Mouse (Mus musculus) embryonic facial prominence, embryonic 12.5 days (tissue): ENCODE measurements around the gene Pnpla3. TPM values are rescaled to one million over a fixed set of nuclear protein-coding genes. Genes with fewer than 3 reads are reported as not detected.

Source experiments
- ATAC-seq: fragments of 200-750 bp; cut with Nextera tagmentation; 2 replicates; pipeline ENCODE4 v1.8.0; 2017; ENCODE audit not compliant: insufficient number of reproducible peaks, insufficient read depth, low FRiP score, low TSS enrichment
- H3K27ac ChIP-seq: fragments of 300-500 bp; sonication (generic); 2 replicates; pipeline ENCODE4 v1.5.1; 2016; ENCODE audit warnings: mild to moderate bottlenecking
- H3K27me3 ChIP-seq: fragments of 300-500 bp; sonication (generic); 2 replicates; pipeline ENCODE4 v1.6.1; 2016; ENCODE audit warnings: mild to moderate bottlenecking, moderate library complexity
- H3K36me3 ChIP-seq: fragments of 300-500 bp; sonication (generic); 2 replicates; pipeline ENCODE4 v1.6.1; 2016; ENCODE audit warnings: mild to moderate bottlenecking
- H3K4me1 ChIP-seq: fragments of 300-500 bp; sonication (generic); 2 replicates; pipeline ENCODE4 v1.6.1; 2016
- H3K4me2 ChIP-seq: fragments of 300-500 bp; sonication (generic); replicated peaks from 2 replicates; pipeline ENCODE4 v1.6.1; 2016; ENCODE audit warnings: mild to moderate bottlenecking, moderate library complexity
- H3K4me3 ChIP-seq: fragments of 300-500 bp; sonication (generic); 2 replicates; pipeline ENCODE4 v1.5.1; 2016; ENCODE audit warnings: mild to moderate bottlenecking
- H3K9ac ChIP-seq: fragments of 300-500 bp; sonication (generic); 2 replicates; pipeline ENCODE4 v1.6.1; 2016; ENCODE audit warnings: mild to moderate bottlenecking, moderate library complexity
- H3K9me3 ChIP-seq: fragments of 300-500 bp; sonication (generic); 2 replicates; pipeline ENCODE4 v1.6.1; 2016; ENCODE audit warnings: mild to moderate bottlenecking, moderate library complexity
- WGBS: fragments of 180-500 bp; shearing (Covaris S2); methylation state at CpG from one replicate; pipeline ENCODE4 v1.1.7; 2016; 5-methylcytosine and 5-hydroxymethylcytosine counted together
- polyA plus RNA-seq: library from polyadenylated mRNA; unstranded; fragments of >200 nt; fragmentation: Nextera tagmentation; extraction: Ambion mirVana; gene quantifications from 2 replicates; pipeline ENCODE4 v1.2.1, GENCODE M21; 2016

Pnpla3 gene
- 1.3 and 1.7 TPM in 2 replicates for polyA plus RNA-seq

DNA sequence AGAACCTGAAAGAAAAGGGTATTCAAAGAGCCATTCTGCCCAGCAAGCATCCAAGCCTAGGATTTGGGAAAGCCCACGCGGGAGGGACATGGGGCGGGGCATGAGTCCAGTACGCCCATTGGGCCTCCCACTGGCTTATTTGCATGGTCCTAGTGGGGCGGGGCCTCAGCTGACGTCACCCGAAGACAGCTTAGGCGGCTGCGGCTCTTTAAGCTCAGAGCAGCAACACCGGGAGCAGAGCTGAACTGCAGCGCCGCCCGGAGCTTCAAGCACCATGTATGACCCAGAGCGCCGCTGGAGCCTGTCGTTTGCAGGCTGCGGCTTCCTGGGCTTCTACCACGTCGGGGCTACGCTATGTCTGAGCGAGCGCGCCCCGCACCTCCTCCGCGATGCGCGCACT is at the start of gene Pnpla3:
Pnpla3 (plus strand) TSS at position 238 of the 400 bp plus-strand sequence.
- H3K9ac ChIP-seq: peak within 1 kb of the TSS; percentile 60
- no peak within 1 kb of the TSS for H3K27ac ChIP-seq
- no peaks in the 10 kb centered on the region for H3K9me3 ChIP-seq
- H3K4me3 ChIP-seq: peak within 1 kb of the TSS; percentile 59
- WGBS: under 1% methylated on average over 28 of the region's 28 CpGs
- no peaks in the 10 kb centered on the region for H3K36me3 ChIP-seq
- peaks cover 22% of the 10 kb centered on the region for H3K4me1 ChIP-seq
- peaks cover 20% of the 10 kb centered on the region; the same call in 1 of the 2 replicates for H3K27me3 ChIP-seq
- peak within 1 kb of the TSS; percentile 99 for H3K4me2 ChIP-seq
- ATAC-seq: peak; percentile 95

DNA sequence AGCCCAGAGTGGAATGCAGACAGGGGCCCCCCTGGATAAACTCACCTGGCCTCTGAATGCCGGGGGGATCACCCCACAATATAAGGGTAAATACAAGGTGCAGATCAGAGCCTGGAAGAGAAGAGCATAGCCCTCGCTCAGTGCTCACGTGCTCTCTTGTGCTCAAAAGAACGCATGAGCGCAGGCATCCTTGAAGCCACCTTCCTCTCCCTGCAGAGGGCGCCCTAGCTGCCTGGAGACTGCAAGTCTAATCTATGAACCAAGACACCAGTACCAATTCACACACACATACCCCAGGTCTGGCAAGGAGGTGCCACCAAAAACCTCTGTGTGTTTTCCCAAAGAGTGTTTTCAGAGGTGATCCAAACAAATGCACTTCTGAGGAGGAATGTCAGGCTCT is 47.0 kb upstream of the Pnpla3 start:
- no peak overlapping the region for H3K4me3 ChIP-seq
- peaks cover 6% of the 10 kb centered on the region; the same call in 1 of the 2 replicates for H3K27me3 ChIP-seq
- H3K9ac ChIP-seq: no peak overlapping the region
- H3K4me1 ChIP-seq: no peaks in the 10 kb centered on the region
- no peak for ATAC-seq
- H3K4me2 ChIP-seq: no peak overlapping the region
- no peaks in the 10 kb centered on the region for H3K36me3 ChIP-seq
- H3K27ac ChIP-seq: no peak overlapping the region
- 24% methylated on average over 6 of the region's 6 CpGs for WGBS
- H3K9me3 ChIP-seq: no peaks in the 10 kb centered on the region

DNA sequence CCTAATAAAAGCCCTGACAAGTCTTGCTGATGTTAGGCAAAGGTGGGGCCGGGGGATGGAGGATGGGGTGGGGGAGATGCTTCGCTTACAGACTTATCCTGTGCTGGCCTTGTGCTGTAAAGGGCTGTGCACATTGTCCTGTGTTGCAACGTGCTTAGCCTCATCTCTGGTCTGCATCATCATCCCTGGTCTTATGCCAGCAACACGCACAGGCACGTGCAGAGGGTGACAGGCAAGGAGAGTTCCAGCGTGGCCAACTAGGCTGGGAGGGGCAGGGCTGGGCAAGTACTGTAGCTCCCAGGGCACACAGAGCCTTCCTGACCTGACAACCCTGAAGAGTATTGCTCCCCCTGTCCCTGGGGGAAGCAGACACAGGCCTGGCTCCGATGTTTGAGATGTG is 46.6 kb upstream of the Pnpla3 start:
- no peak overlapping the region for H3K9ac ChIP-seq
- 80% methylated on average over 7 of the region's 7 CpGs for WGBS
- no peak for ATAC-seq

DNA sequence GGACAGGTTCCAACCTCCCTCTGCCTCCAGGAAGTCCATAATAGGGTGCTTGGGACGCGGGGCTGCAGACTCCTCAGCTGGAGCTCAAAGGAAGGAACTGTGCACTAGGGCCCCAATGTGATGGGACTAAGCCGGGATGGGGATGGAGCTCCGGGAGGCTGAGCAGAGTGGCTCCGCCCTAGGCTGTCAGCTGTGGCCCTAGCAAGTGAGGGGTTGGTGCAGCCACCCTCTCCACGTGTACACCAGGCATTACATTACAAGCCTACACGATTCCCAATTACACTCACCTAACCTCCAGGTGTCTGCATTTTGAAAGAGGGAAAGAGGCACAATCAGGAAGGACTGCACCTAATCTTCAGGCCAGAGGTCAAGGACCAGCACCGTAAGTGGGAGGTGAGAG is 44.6 kb upstream of the Pnpla3 start, which contains the start of gene Pnpla5:
Pnpla5 (minus strand) TSS at position 101 of the 400 bp plus-strand sequence.
- no peak within 1 kb of the TSS for H3K4me3 ChIP-seq
- 63% methylated on average over 8 of the region's 8 CpGs for WGBS
- no peak within 1 kb of the TSS for H3K9ac ChIP-seq
- H3K9me3 ChIP-seq: no peaks in the 10 kb centered on the region
- no peaks in the 10 kb centered on the region for H3K36me3 ChIP-seq
- no peak within 1 kb of the TSS for H3K27ac ChIP-seq
- H3K4me2 ChIP-seq: no peak within 1 kb of the TSS
- ATAC-seq: no peak
- no peaks in the 10 kb centered on the region for H3K4me1 ChIP-seq
- H3K27me3 ChIP-seq: peaks cover 6% of the 10 kb centered on the region; the same call in 1 of the 2 replicates

More for the DNA sequence above, 46.6 kb upstream of the Pnpla3 start:
- H3K4me3 ChIP-seq: no peak overlapping the region
- H3K9me3 ChIP-seq: no peaks in the 10 kb centered on the region
- H3K27me3 ChIP-seq: peaks cover 6% of the 10 kb centered on the region; the same call in 1 of the 2 replicates
- H3K4me1 ChIP-seq: no peaks in the 10 kb centered on the region
- no peaks in the 10 kb centered on the region for H3K36me3 ChIP-seq
- no peak overlapping the region for H3K4me2 ChIP-seq
- H3K27ac ChIP-seq: no peak overlapping the region

DNA sequence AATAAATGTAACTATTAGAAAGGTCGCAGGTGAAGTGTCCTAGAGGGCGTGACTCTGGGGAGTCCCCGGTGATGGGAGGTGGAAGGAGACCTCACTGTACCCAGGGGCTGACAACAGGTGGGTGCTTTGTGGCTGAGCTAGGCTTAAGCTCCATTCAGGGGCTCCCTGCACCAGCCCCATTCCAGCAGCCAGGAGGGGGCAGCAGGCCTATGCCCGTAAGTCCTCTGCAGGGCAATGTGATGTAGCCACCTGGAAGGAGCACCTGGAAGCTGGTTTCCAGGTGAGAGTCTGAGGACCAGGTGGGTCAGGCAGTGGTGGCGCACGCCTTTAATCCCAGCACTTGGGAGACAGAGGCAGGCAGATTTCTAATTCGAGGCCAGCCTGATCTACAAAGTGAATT is 43.6 kb upstream of the Pnpla3 start:
- ATAC-seq: no peak
- Histone ChIP-seq H3K4me2 (no peak overlapping the region), H3K4me3 (no peak overlapping the region), H3K36me3 (no peaks in the 10 kb centered on the region), H3K27ac (no peak overlapping the region), H3K9me3 (no peaks in the 10 kb centered on the region), H3K9ac (no peak overlapping the region), H3K4me1 (no peaks in the 10 kb centered on the region), H3K27me3 (peaks cover 3% of the 10 kb centered on the region; the same call in 1 of the 2 replicates)
- WGBS: 65% methylated on average over 7 of the region's 7 CpGs

DNA sequence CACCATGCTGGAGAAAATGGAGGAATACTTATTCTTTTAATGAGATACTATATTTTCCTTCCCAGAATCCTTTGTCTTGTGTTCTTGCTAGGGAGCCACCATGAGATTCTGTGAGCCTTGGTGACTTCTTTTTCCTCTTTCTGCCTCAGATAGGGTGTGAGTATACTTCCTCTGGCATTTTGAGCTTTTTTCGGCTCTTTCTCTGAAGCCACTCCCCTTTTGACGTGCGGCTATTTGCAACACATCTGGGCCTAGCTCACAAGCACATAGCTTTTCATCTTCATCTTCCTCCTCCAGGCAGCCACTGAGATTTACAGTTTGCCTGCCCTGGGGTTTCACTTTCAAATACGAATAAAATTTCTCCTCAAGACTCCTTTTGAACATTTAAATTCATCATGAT is 41.2 kb upstream of the Pnpla3 start:
- Histone ChIP-seq H3K4me1 (no peaks in the 10 kb centered on the region), H3K4me2 (no peak overlapping the region), H3K9ac (no peak overlapping the region), H3K9me3 (no peaks in the 10 kb centered on the region), H3K27ac (no peak overlapping the region), H3K36me3 (no peaks in the 10 kb centered on the region), H3K27me3 (no peaks in the 10 kb centered on the region), H3K4me3 (no peak overlapping the region)
- WGBS: 69% methylated on average over 4 of the region's 4 CpGs
- no peak for ATAC-seq

DNA sequence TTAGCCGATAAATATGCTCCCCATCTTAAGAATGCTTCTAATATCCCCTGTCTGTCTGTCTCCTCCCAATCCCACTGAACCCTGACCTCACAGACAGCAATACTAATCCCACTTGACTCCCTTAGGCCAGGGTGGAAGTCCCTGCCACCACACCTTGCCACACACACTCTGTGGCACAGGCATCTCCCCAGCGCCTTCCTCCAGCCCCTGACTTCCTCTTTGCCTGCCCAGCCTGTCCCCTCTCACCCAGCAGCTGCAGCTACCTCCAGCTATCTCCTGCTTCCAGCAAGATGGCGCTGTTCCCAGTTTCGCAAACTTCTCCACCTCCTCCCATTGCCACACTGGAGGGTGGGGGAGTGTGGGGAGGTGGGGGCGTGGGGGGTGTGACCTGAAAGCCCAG is 40.8 kb upstream of the Pnpla3 start:
- Histone ChIP-seq H3K4me2 (no peak overlapping the region), H3K36me3 (no peaks in the 10 kb centered on the region), H3K27me3 (no peaks in the 10 kb centered on the region), H3K9me3 (no peaks in the 10 kb centered on the region), H3K27ac (no peak overlapping the region), H3K9ac (no peak overlapping the region), H3K4me3 (no peak overlapping the region), H3K4me1 (no peaks in the 10 kb centered on the region)
- ATAC-seq: no peak
- 33% methylated on average over 5 of the region's 5 CpGs for WGBS

DNA sequence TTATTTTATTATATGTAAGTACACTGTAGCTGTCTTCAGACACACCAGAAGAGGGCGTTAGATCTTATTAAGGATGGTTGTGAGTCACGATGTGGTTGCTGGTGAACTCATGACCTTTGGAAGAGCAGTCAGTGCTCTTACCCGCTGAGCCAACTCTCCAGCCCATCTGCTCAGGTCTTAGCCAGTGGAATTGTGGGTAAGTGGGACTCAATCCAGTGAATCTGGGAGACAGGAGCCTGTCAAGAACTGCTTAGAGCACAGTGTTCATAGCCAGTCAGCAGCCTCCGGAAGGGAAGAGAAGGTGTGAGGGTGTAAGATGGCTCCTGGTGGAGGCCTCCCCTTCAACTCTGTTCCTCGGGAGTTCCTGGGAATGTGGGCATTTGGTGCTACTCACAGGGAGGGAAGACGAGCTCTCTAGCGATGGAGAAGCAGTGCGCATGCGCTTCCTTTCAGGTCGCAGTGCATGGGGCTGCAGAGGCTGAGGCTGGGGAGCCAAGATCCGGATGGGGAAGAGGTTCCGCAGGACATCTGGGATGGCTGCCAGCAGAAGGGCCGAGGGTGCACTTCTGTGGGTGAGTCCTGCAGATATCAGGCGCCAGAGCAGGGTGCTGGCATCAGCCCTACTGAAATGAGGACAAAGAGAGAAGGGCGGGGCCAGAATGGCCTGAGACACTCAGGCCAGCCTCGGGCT is 36.4 kb upstream of the Pnpla3 start:
- ATAC-seq: no peak
- no peak overlapping the region for H3K9ac ChIP-seq
- H3K4me2 ChIP-seq: no peak overlapping the region
- 65% methylated on average over 16 of the region's 16 CpGs for WGBS
- H3K36me3 ChIP-seq: no peaks in the 10 kb centered on the region
- H3K27ac ChIP-seq: no peak overlapping the region
- no peaks in the 10 kb centered on the region for H3K9me3 ChIP-seq
- no peak overlapping the region for H3K4me3 ChIP-seq
- H3K4me1 ChIP-seq: no peaks in the 10 kb centered on the region
- H3K27me3 ChIP-seq: no peaks in the 10 kb centered on the region

DNA sequence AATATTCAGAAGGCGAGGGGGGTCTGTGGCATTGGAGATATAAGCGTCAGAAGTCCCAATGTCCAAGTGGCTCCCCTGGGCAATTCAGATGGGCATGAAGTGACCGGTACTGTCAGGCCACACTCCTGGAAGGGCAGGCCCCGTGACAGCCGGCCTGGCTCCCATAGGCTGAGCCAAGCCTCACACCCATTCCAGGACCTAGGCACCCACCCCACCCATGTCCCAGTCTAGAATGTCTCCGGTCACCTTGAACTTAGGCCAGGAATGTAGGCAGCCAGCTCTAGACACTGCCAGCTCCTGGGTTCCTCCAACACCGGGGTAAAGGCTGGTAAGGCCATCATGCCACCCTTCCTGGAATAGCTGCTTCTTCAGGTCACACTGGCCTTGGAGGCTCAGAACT is 35.7 kb upstream of the Pnpla3 start:
- Histone ChIP-seq H3K9ac (no peak overlapping the region), H3K4me3 (no peak overlapping the region), H3K4me2 (no peak overlapping the region), H3K4me1 (no peaks in the 10 kb centered on the region), H3K27me3 (no peaks in the 10 kb centered on the region), H3K36me3 (no peaks in the 10 kb centered on the region), H3K27ac (no peak overlapping the region), H3K9me3 (no peaks in the 10 kb centered on the region)
- 91% methylated on average over 7 of the region's 7 CpGs for WGBS
- ATAC-seq: no peak

DNA sequence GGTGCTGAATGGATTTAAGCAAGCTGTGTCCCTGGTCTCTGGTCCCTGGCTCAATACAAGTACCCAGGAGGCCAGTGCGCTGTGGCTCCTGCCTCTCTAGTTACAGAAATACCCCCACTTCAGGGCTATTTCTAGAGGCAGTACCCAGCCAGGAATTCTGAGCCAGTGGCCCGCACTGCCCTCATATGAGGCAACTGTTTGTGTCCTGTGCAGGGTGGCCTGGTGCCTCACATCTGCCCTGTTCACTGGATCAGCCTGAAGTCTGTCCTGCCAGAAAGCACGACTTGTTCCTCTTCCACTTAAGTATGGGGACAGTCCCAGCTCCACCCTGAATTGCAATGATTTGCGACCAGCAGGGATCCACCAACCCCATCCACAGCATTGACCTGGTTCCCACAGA is 34.2 kb upstream of the Pnpla3 start:
- no peaks in the 10 kb centered on the region for H3K27me3 ChIP-seq
- WGBS: 65% methylated on average over 4 of the region's 4 CpGs
- H3K36me3 ChIP-seq: no peaks in the 10 kb centered on the region
- H3K27ac ChIP-seq: no peak overlapping the region
- no peak overlapping the region for H3K9ac ChIP-seq
- no peak for ATAC-seq
- H3K4me3 ChIP-seq: no peak overlapping the region
- no peaks in the 10 kb centered on the region for H3K4me1 ChIP-seq
- no peak overlapping the region for H3K4me2 ChIP-seq
- no peaks in the 10 kb centered on the region for H3K9me3 ChIP-seq

DNA sequence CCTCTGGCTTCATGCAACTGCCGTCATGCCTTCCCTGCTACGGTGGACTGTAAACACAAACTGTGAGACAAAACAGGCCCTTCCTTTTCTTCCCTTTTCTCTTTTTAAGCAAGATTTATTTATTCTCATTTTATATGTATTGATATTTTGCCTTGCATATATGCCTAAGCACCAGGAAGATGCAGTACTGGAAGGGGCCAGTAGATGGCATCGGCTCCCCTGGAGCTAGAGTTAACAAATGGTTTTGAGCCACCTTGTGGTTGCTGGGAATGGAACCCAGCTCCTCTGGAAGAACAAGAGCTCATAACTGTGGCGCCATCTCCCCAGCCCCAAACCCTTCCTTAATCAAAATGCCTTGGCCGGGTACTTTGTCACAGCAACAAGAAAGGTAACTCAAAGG is 32.2 kb upstream of the Pnpla3 start:
- H3K4me1 ChIP-seq: peaks cover under 1% of the 10 kb centered on the region; the same call in 1 of the 2 replicates
- WGBS: 77% methylated on average over 5 of the region's 5 CpGs
- H3K4me2 ChIP-seq: no peak overlapping the region
- no peaks in the 10 kb centered on the region for H3K9me3 ChIP-seq
- H3K27me3 ChIP-seq: no peaks in the 10 kb centered on the region
- H3K4me3 ChIP-seq: no peak overlapping the region
- no peak overlapping the region for H3K9ac ChIP-seq
- H3K27ac ChIP-seq: no peak overlapping the region
- no peak for ATAC-seq
- H3K36me3 ChIP-seq: no peaks in the 10 kb centered on the region
